22 mouse cellular contexts compared by ENCODE assay signal in genomic region chr1:58146026-58146425, GRCm38 (mm10). TPM values are rescaled to one million over a fixed set of nuclear protein-coding genes. Genes with fewer than 3 reads are reported as not detected.
DNase-seq lines count a peak whose midpoint lies in the region; ATAC-seq lines count a peak whose summit lies in the region.
"Had no signal": no experiment of that assay in that cellular context is flagged by ENCODE, and none has a peak within 500 bp of the region (broad histone marks: within the 10 kb centered on the region; RNA-seq: fewer than 3 reads in every experiment).

No protein-coding gene starts in this region.

- peaks cover 5% of the 10 kb centered on the region; the same call in 1 of the 2 replicates for H3K27me3 ChIP-seq in heart, embryonic 10.5 days (ENCODE audit: insufficient read depth, poor library complexity, severe bottlenecking)
- peaks cover 4% of the 10 kb centered on the region for H3K27me3 ChIP-seq in megakaryocyte, embryonic 14.5 days (replicated peaks)
- H3K27me3 ChIP-seq: CH12.LX, Patski had no signal

- WGBS in heart, embryonic 10.5 days: 82% methylated on average over 10 of the region's 10 CpGs

- intact Hi-C loops in heart, postnatal 25 days (cut with DNase I): loop anchor here (5.0 kb wide), 1 partner anchor 719 kb away; no protein-coding TSS in a partner anchor

- DNase-seq in heart, adult 11 months: peak; percentile 78
- DNase-seq in heart, postnatal 25 days (ENCODE audit: low spot score): no peak
- peak; percentile 59 for DNase-seq in heart, embryonic 10.5 days (ENCODE audit: low spot score)
- no peak for DNase-seq in heart, adult 8-10 months (ENCODE audit: low spot score)
- DNase-seq: adrenal gland, adult 2 months; adrenal gland, adult 8-10 months; adrenal gland, postnatal 10 days; adrenal gland, postnatal 14 days; adrenal gland, postnatal 25 days; adrenal gland, postnatal 36 days; B cell, adult 2 months; cerebellum, adult 11 months; cerebellum, adult 11-12 months; cerebellum, adult 18-20 months had no signal

- H3K4me3 ChIP-seq in heart, embryonic 10.5 days: no peak overlapping the region
- peak overlapping the region; percentile 6 for H3K4me3 ChIP-seq in megakaryocyte, embryonic 14.5 days (replicated peaks)

- no peaks in the 10 kb centered on the region for H3K4me1 ChIP-seq in heart, embryonic 10.5 days
- no peaks in the 10 kb centered on the region for H3K4me1 ChIP-seq in megakaryocyte, embryonic 14.5 days

- H3K9me3 ChIP-seq in heart, embryonic 10.5 days: no peaks in the 10 kb centered on the region
- H3K9me3 ChIP-seq in megakaryocyte, embryonic 14.5 days: peaks cover 4% of the 10 kb centered on the region; the same call in 1 of the 2 replicates
- H3K9me3 ChIP-seq: G1E had no signal

- H3K36me3 ChIP-seq in heart, embryonic 10.5 days: no peaks in the 10 kb centered on the region
- no peaks in the 10 kb centered on the region for H3K36me3 ChIP-seq in megakaryocyte, embryonic 14.5 days (replicated peaks; ENCODE audit: low read length)
- H3K36me3 ChIP-seq: G1E had no signal

- ATAC-seq in megakaryocyte, adult 5-6 weeks (ENCODE audit: poor library complexity, severe bottlenecking): no peak
- ATAC-seq: activated CD4-positive, CD25-positive, alpha-beta regulatory T cell, adult 4 months; CD4-positive, CD25-positive, alpha-beta regulatory T cell, adult 4 months; Patski had no signal

- no peak overlapping the region for H3K27ac ChIP-seq in heart, embryonic 10.5 days

RNA-seq across cellular contexts. Expression of gene Aox3, which starts 33.1 kb away (rescaled TPM):
- total RNA-seq in heart, postnatal 25 days (2021): under 1 TPM; 0.70 to 0.73 TPM
- 0.04 TPM in 1 of 2 replicates, not detected in the other for polyA plus RNA-seq in heart, embryonic 10.5 days (2016; fragmentation: Nextera tagmentation; extraction: Ambion mirVana)
- 1 to 10 TPM; 1.5 to 3.1 (median 2.2) TPM for total RNA-seq in heart, adult 8-10 months (2022)
- 0.21 TPM in 1 of 2 replicates, not detected in the other for polyA plus RNA-seq in megakaryocyte, embryonic 14.5 days (2012; ENCODE audit: insufficient read depth, low replicate concordance)
- total RNA-seq in megakaryocyte, adult 5-6 weeks (2015): 0.22 and 0.52 TPM in 2 replicates
- total RNA-seq in megakaryocyte, adult 5-6 weeks (2017): 0.08 and 0.15 TPM in 2 replicates
- total RNA-seq: MEL had no signal
- polyA plus RNA-seq: activated CD4-positive, CD25-positive, alpha-beta regulatory T cell, adult 4 months; CD4-positive, CD25-positive, alpha-beta regulatory T cell, adult 4 months; G1E had no signal

Comparison
In these comparisons a context has a peak if more than half of its experiments do, and no peak if none do; other contexts are left out.
1. DNase-seq: peak in heart, adult 11 months (single experiment) and heart, embryonic 10.5 days (single experiment); none in heart, postnatal 25 days (single experiment) and heart, adult 8-10 months (single experiment).